Mouse (Mus musculus) forebrain, embryonic 11.5 days (tissue): ENCODE measurements around the gene Lepr. TPM values are rescaled to one million over a fixed set of nuclear protein-coding genes. Genes with fewer than 3 reads are reported as not detected.

Experiments used
- ATAC-seq: fragments of 200-750 bp; cut with Nextera tagmentation; replicated peaks from 2 replicates; pipeline ENCODE4 v1.8.0; 2017; ENCODE audit warnings: moderate TSS enrichment; ENCODE audit not compliant: low FRiP score
- DNase-seq: peaks from one replicate; pipeline ENCODE4 v3.0.0-alpha.2; 2017; ENCODE audit warnings: low spot score
- H3K27ac ChIP-seq: fragments of 300-500 bp; sonication (generic); 2 replicates; pipeline ENCODE4 v1.5.1; 2014; ENCODE audit warnings: low read depth, low read length
- H3K27me3 ChIP-seq: fragments of 300-500 bp; sonication (generic); 2 replicates; pipeline ENCODE4 v1.6.1; 2014; ENCODE audit warnings: mild to moderate bottlenecking, low read length, mixed read lengths; ENCODE audit not compliant: control insufficient read depth, insufficient read depth
- H3K36me3 ChIP-seq: fragments of 300-500 bp; sonication (generic); 2 replicates; pipeline ENCODE4 v1.6.1; 2014; ENCODE audit warnings: mild to moderate bottlenecking, low read length, moderate library complexity, mixed read lengths; ENCODE audit not compliant: control insufficient read depth, insufficient read depth
- H3K4me1 ChIP-seq: fragments of 300-500 bp; sonication (generic); replicated peaks from 2 replicates; pipeline ENCODE4 v1.6.1; 2014; ENCODE audit warnings: low read length, mixed read lengths; ENCODE audit not compliant: control insufficient read depth, insufficient read depth
- H3K4me2 ChIP-seq: fragments of 300-500 bp; sonication (generic); 2 replicates; pipeline ENCODE4 v1.6.1; 2014; ENCODE audit warnings: low read depth, mild to moderate bottlenecking, low read length, moderate library complexity, mixed read lengths; ENCODE audit not compliant: severe bottlenecking
- H3K4me3 ChIP-seq: fragments of 300-500 bp; sonication (generic); 2 replicates; pipeline ENCODE4 v1.5.1; 2014; ENCODE audit warnings: low read depth, low read length
- H3K9ac ChIP-seq: fragments of 300-500 bp; sonication (generic); 2 replicates; pipeline ENCODE4 v1.6.1; 2014; ENCODE audit warnings: low read length
- H3K9me3 ChIP-seq: fragments of 300-500 bp; sonication (generic); 2 replicates; pipeline ENCODE4 v1.6.1; 2016; ENCODE audit warnings: low read length, mixed read lengths; ENCODE audit not compliant: control insufficient read depth
- WGBS: fragments of 180-500 bp; shearing (Covaris S2); extraction: QIAGEN DNeasy Blood & Tissue Kit; methylation state at CpG from one replicate; pipeline ENCODE4 v1.1.7; 2014; 5-methylcytosine and 5-hydroxymethylcytosine counted together
- polyA plus RNA-seq: library from polyadenylated mRNA; unstranded; fragments of >200 nt; fragmentation: Nextera tagmentation; extraction: Ambion mirVana; gene quantifications from 2 replicates; pipeline ENCODE4 v1.2.1, GENCODE M21; 2014

Lepr gene
- polyA plus RNA-seq, 1 experiment from 2014 or later: 1.5 TPM

DNA sequence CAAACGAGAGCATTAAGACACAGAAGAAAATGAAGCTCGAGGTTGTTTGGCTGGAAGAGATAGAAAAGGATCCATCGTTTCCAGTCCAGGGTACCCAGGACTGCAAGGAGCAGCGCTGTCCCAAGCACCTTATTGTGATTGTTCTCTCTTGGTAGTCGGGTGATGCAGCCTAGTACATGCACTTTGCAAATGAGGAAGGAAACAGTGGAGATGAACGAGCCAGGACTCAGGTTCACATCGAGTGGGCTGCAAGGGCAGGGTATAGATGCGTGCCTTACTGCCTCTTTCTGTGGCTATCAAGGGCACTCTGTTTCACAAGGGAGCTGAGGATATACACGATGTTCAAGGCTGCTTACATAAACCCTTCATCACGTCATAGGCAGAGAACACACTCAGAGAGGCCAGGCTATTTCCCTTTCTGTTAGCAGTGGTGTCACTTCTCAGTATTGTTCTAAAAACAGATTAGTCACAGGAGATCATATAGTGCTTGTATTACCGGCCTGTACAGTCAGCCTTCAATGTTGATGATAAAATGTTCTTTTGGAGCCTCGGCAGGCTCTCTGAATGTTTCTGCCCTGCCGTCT is 30.9 kb upstream of the Lepr start:
- H3K27ac ChIP-seq: no peak overlapping the region
- no peaks in the 10 kb centered on the region for H3K27me3 ChIP-seq
- WGBS: 83% methylated on average over 13 of the region's 13 CpGs
- H3K4me3 ChIP-seq: no peak overlapping the region
- H3K4me2 ChIP-seq: no peak overlapping the region
- no peaks in the 10 kb centered on the region for H3K9me3 ChIP-seq
- H3K4me1 ChIP-seq: no peaks in the 10 kb centered on the region
- no peak for DNase-seq
- H3K9ac ChIP-seq: no peak overlapping the region
- ATAC-seq: no peak
- H3K36me3 ChIP-seq: no peaks in the 10 kb centered on the region

DNA sequence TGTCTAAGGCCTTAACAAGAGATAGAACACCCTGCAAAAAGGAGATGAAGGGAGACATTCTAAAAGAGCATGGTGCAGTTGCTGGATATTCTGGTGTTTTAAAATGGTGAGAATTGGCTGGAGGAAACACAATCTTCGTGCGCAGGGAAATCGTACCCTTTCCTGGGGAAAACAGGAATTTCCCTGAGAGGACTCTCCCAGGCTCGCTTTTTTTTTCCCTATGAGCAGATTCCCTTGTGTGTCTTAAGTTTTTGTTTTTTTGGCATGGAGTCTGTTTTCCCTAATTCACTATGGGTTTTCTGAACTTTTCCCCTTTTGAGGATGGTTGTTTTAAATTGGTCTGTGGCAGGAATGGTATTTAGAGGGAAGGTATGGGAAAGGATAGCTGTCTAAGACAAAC is 28.0 kb upstream of the Lepr start:
- no peak for ATAC-seq
- Histone ChIP-seq H3K9ac (no peak overlapping the region), H3K27ac (no peak overlapping the region), H3K4me3 (no peak overlapping the region), H3K4me2 (no peak overlapping the region), H3K4me1 (no peaks in the 10 kb centered on the region), H3K9me3 (no peaks in the 10 kb centered on the region), H3K27me3 (no peaks in the 10 kb centered on the region), H3K36me3 (no peaks in the 10 kb centered on the region)
- DNase-seq: no peak
- 91% methylated on average over 4 of the region's 4 CpGs for WGBS

DNA sequence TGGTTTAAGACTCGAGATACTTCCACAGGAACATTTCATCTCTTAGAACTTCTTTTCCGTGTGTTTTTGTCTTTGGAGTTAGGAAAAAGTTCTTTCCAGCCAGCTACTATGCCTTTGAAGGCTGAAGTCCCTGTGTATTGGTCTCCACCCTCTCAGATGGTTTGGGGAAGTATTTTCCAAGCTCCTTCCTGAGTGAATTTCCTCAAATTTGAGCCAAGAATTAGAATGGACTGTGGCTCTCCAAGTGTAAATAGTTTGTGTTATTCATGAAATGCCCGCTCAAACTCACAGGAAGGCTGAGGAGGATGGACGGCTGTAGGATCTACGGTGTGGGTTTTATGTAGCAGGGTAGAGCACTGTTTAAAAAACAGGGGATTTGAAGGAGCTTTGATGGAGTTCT is 27.6 kb upstream of the Lepr start:
- 90% methylated on average over 5 of the region's 5 CpGs for WGBS

DNA sequence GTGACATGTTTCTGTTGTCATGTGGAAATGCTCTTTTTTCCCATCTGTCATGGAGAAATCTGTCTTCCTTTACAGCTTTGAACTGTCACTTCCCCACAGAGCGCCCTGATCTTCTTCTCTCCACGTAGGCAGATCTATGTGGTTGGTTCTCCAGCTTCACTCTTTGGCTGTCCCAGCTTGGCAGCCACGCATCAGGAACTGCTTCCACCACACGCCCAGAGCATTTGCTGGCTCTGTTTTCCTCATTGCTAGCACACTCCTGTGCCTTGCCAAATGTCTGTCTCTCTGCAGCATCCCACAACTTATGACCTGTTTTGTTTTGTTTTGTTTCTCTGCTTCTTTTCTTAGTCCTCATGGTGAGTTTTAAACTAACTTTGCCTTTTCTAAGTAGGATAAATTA is 24.3 kb upstream of the Lepr start:
- no peaks in the 10 kb centered on the region for H3K36me3 ChIP-seq
- ATAC-seq (no peak), DNase-seq (no peak)
- no peaks in the 10 kb centered on the region for H3K27me3 ChIP-seq
- no peak overlapping the region for H3K27ac ChIP-seq
- WGBS: 90% methylated on average over 4 of the region's 4 CpGs
- no peaks in the 10 kb centered on the region for H3K9me3 ChIP-seq
- H3K4me2 ChIP-seq: no peak overlapping the region
- H3K4me3 ChIP-seq: no peak overlapping the region
- no peaks in the 10 kb centered on the region for H3K4me1 ChIP-seq
- no peak overlapping the region for H3K9ac ChIP-seq

More for the DNA sequence above, 27.6 kb upstream of the Lepr start:
- no peak overlapping the region for H3K4me3 ChIP-seq
- H3K4me1 ChIP-seq: no peaks in the 10 kb centered on the region
- no peaks in the 10 kb centered on the region for H3K9me3 ChIP-seq
- DNase-seq: no peak
- no peaks in the 10 kb centered on the region for H3K36me3 ChIP-seq
- no peak for ATAC-seq
- no peaks in the 10 kb centered on the region for H3K27me3 ChIP-seq
- no peak overlapping the region for H3K9ac ChIP-seq
- H3K4me2 ChIP-seq: no peak overlapping the region
- no peak overlapping the region for H3K27ac ChIP-seq

DNA sequence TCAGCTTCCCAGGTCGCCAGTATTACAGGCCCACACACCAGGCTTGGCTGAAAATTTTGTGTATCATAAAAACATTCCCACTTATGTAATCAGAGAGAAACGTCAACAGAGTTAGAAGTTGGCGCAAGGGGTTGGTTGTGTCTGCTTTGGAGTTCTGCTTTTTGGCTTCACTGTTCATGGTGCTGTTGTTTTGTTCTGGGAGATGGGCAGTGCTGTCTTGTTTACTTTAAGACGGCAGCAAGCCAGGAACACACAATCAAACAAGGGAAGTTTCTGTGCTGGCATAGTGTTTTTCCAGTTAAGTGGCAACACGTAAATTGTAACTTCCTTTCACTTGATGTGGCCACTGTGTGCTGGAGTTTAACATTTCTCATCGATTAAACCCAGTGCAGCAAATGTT is 22.7 kb upstream of the Lepr start:
- H3K4me2 ChIP-seq: no peak overlapping the region
- ATAC-seq: no peak
- DNase-seq: no peak
- H3K27ac ChIP-seq: no peak overlapping the region
- H3K9ac ChIP-seq: no peak overlapping the region
- H3K27me3 ChIP-seq: no peaks in the 10 kb centered on the region
- H3K4me3 ChIP-seq: no peak overlapping the region
- H3K4me1 ChIP-seq: no peaks in the 10 kb centered on the region
- H3K36me3 ChIP-seq: no peaks in the 10 kb centered on the region
- 83% methylated on average over 6 of the region's 6 CpGs for WGBS
- no peaks in the 10 kb centered on the region for H3K9me3 ChIP-seq

DNA sequence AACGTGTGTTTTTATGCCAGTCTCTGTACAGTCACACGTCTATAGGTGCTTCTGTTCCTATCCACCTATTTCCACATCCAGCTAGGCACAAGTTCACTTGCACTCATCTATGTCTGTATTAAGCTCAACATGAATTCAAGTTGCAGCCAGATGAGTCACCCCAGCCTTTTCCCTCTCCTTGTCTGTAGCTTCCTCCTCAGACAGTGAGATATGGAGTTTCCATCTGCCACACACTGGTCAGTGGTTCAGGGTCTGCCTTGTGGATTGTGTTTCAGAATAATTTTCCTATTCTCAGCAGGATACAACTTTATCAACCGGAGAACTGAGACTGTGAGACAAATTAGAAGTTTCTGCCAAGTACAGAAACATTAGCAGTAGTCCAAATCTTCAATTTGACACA is 20.0 kb upstream of the Lepr start:
- 91% methylated on average over 3 of the region's 3 CpGs for WGBS
- Histone ChIP-seq H3K9ac (no peak overlapping the region), H3K27ac (no peak overlapping the region), H3K36me3 (no peaks in the 10 kb centered on the region), H3K4me2 (no peak overlapping the region), H3K4me3 (no peak overlapping the region), H3K27me3 (no peaks in the 10 kb centered on the region), H3K4me1 (no peaks in the 10 kb centered on the region), H3K9me3 (no peaks in the 10 kb centered on the region)
- ATAC-seq: no peak
- DNase-seq: no peak

DNA sequence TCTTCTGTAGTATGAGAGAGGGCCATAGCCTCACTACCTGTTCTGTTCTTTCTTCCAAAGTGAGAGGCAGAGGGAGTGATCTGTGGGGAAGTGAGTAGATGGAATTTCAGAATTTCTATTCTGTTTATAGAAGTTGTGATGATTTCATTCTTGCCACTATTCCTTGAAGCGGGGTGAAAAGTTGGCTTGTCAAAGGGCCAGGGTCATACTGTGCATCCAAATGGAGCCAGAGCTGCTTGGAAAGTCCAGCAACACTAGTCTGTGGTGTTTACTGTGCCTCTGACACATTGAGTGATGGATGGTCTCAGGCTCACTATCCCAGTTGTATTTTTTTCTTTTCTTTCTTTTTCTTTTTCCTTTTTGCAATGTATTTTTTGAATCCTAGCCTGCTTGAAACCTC is 17.8 kb upstream of the Lepr start:
- 97% methylated on average over 1 of the region's 1 CpGs for WGBS
- no peak overlapping the region for H3K4me2 ChIP-seq
- no peaks in the 10 kb centered on the region for H3K4me1 ChIP-seq
- DNase-seq: no peak
- no peak overlapping the region for H3K9ac ChIP-seq
- H3K27ac ChIP-seq: no peak overlapping the region
- H3K9me3 ChIP-seq: no peaks in the 10 kb centered on the region
- no peak for ATAC-seq
- H3K27me3 ChIP-seq: no peaks in the 10 kb centered on the region
- H3K36me3 ChIP-seq: no peaks in the 10 kb centered on the region
- H3K4me3 ChIP-seq: no peak overlapping the region

DNA sequence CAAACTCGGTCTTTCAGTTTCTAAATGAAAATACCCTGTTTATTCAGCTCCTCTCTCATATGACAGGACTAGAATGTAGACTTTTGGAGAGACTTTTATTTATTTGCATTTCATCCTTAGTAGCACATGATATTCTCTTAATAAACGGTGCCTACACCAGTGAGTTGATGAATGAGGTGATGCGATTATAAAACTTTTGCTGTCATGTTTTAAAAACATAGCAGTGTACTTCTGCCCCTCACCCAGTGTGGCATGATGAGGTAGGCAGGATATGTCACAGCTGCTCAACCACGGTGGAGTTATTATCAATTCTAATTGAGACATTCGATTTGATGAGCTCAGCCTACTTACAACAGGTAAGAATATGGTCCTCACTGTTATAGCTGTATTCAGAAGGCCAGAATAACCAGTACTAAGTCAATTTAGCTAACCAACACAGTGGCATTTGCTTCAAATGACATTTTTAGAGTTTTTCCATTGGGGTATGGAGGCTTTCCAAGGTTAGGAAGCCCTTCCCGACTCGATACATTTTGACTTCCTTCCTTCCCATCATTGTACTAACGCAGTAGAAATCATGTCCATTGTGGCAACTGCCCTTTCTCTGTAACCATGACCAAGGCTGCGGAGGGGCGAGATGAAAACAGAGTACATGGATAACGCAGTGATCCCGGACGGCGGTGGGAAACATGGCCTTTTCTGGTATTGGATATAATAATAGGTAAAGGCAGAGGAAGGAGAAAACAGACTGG is 16.1 kb upstream of the Lepr start:
- H3K4me1 ChIP-seq: no peaks in the 10 kb centered on the region
- no peaks in the 10 kb centered on the region for H3K9me3 ChIP-seq
- H3K27ac ChIP-seq: no peak overlapping the region
- H3K4me3 ChIP-seq: no peak overlapping the region
- H3K36me3 ChIP-seq: no peaks in the 10 kb centered on the region
- DNase-seq: no peak
- WGBS: 89% methylated on average over 14 of the region's 14 CpGs
- H3K4me2 ChIP-seq: no peak overlapping the region
- H3K27me3 ChIP-seq: no peaks in the 10 kb centered on the region
- H3K9ac ChIP-seq: no peak overlapping the region
- ATAC-seq: no peak

DNA sequence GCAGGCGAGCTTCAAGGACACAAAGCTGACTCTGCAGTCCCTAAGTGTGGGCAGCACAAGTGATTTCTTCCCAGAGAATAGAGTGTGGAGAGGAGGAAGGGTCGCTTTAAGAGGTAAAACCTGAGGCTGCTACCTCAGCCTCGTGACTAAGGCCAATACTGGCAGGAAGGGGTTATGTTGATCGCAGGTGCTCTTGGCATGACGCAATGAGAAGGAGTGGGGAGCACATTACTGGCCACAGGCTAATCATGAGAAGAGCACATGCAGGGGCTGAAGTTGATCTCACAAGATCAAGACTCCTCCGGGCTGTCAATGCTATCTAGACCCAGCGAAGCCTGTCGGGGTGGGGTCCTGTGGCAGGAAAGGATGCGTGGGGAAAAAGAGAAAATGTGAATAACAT is 11.9 kb upstream of the Lepr start:
- no peaks in the 10 kb centered on the region for H3K36me3 ChIP-seq
- H3K4me2 ChIP-seq: no peak overlapping the region
- H3K9me3 ChIP-seq: no peaks in the 10 kb centered on the region
- no peaks in the 10 kb centered on the region for H3K27me3 ChIP-seq
- no peak for ATAC-seq
- no peak overlapping the region for H3K4me3 ChIP-seq
- H3K27ac ChIP-seq: no peak overlapping the region
- no peak for DNase-seq
- no peaks in the 10 kb centered on the region for H3K4me1 ChIP-seq
- WGBS: 84% methylated on average over 9 of the region's 9 CpGs
- no peak overlapping the region for H3K9ac ChIP-seq
